Mouse (Mus musculus) hindbrain, embryonic 11.5 days (tissue): ENCODE measurements around the gene Ush2a. TPM values are rescaled to one million over a fixed set of nuclear protein-coding genes. Genes with fewer than 3 reads are reported as not detected.

Source experiments
- ATAC-seq: fragments of 200-750 bp; cut with Nextera tagmentation; 2 replicates; pipeline ENCODE4 v1.8.0; 2017; ENCODE audit warnings: mild to moderate bottlenecking, moderate TSS enrichment, moderate library complexity; ENCODE audit not compliant: low FRiP score
- DNase-seq: peaks from one replicate; pipeline ENCODE4 v3.0.0-alpha.2; 2015; ENCODE audit warnings: low spot score
- H3K27ac ChIP-seq: fragments of 300-500 bp; sonication (generic); 2 replicates; pipeline ENCODE4 v1.5.1; 2014; ENCODE audit warnings: mild to moderate bottlenecking, low read depth, low read length
- H3K27me3 ChIP-seq: fragments of 300-500 bp; sonication (generic); 2 replicates; pipeline ENCODE4 v1.6.1; 2014; ENCODE audit warnings: mild to moderate bottlenecking, low read length, moderate library complexity, mixed read lengths; ENCODE audit not compliant: control insufficient read depth, insufficient read depth
- H3K36me3 ChIP-seq: fragments of 300-500 bp; sonication (generic); 2 replicates; pipeline ENCODE4 v1.6.1; 2014; ENCODE audit warnings: mild to moderate bottlenecking, low read length, moderate library complexity, mixed read lengths; ENCODE audit not compliant: control insufficient read depth, insufficient read depth
- H3K4me1 ChIP-seq: fragments of 300-500 bp; sonication (generic); replicated peaks from 2 replicates; pipeline ENCODE4 v1.6.1; 2014; ENCODE audit warnings: low read length, mixed read lengths; ENCODE audit not compliant: control insufficient read depth, insufficient read depth
- H3K4me2 ChIP-seq: fragments of 300-500 bp; sonication (generic); replicated peaks from 2 replicates; pipeline ENCODE4 v1.6.1; 2014; ENCODE audit warnings: mild to moderate bottlenecking, low read depth, low read length
- H3K4me3 ChIP-seq: fragments of 300-500 bp; sonication (generic); 2 replicates; pipeline ENCODE4 v1.5.1; 2014; ENCODE audit warnings: low read depth, low read length
- H3K9ac ChIP-seq: fragments of 300-500 bp; sonication (generic); 2 replicates; pipeline ENCODE4 v1.6.1; 2014; ENCODE audit warnings: low read depth, low read length
- H3K9me3 ChIP-seq: fragments of 300-500 bp; sonication (generic); 2 replicates; pipeline ENCODE4 v1.6.1; 2016; ENCODE audit warnings: low read length; ENCODE audit not compliant: control insufficient read depth
- WGBS: fragments of 180-500 bp; shearing (Covaris S2); extraction: QIAGEN DNeasy Blood & Tissue Kit; methylation state at CpG from one replicate; pipeline ENCODE4 v1.1.7; 2014; 5-methylcytosine and 5-hydroxymethylcytosine counted together
- polyA plus RNA-seq: library from polyadenylated mRNA; unstranded; fragments of >200 nt; fragmentation: Nextera tagmentation; extraction: Ambion mirVana; gene quantifications from 2 replicates; pipeline ENCODE4 v1.2.1, GENCODE M21; 2014

Ush2a gene
- polyA plus RNA-seq, 1 experiment from 2014 or later, result 0.26 TPM

DNA sequence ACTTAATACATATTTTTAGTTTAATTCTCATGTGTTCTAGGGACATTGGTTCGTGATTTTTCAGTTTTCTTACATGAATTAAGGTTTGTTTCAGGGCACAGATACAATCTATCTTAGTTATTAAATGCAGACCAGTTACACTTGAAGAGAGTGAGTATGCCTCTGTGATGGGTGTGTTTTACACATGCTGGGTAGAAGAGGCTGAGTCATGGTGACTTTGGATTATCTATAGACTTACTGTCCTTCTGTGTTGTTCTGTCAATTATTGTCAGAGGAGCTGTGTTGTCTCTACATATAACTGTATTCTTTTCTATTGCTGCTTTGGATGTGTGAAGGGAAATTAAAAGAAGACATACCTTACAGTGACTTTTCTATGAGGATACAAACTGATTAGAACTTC is 509.0 kb downstream of the Ush2a start:
- no peak overlapping the region for H3K4me2 ChIP-seq
- H3K9ac ChIP-seq, result no peak overlapping the region
- H3K27ac ChIP-seq, result no peak overlapping the region
- WGBS, result 89% methylated on average over 1 of the region's 1 CpGs
- H3K27me3 ChIP-seq, result no peaks in the 10 kb centered on the region
- ATAC-seq (no peak), DNase-seq (no peak)
- no peaks in the 10 kb centered on the region for H3K36me3 ChIP-seq
- no peak overlapping the region for H3K4me3 ChIP-seq
- H3K4me1 ChIP-seq, result no peaks in the 10 kb centered on the region
- no peaks in the 10 kb centered on the region for H3K9me3 ChIP-seq

DNA sequence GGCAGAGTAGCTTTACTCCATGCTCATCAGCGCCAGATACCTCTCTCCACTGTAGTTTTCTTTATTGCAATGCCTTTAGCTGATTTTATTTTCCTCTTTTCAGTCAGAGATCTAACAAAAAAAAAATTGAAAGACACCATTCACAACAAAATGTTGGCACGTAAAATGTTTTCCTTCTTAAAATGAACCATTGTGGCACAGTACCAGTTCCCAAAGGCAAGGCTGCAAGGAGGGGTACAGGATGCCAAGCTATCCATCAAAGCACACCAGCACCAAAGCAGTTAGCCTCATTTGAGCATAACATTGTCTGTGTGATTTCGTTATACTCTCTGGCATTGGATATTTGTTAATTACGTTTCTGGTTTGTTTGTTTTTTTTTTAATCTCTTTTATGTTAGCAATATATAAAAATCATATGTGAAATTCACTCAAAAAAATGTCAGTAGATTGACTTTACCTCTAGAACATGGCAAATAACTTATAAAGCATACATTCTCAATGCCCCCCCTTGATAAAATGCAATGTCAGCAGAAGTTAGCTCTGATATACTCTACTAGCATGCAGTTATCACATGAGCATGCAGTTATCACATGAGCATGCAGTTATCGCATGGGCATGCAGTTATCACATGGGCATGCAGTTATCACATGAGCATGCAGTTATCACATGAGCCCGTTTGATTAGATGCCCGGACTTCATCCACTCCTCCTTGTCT is 510.9 kb downstream of the Ush2a start:
- no peaks in the 10 kb centered on the region for H3K4me1 ChIP-seq
- 95% methylated on average over 7 of the region's 7 CpGs for WGBS
- H3K36me3 ChIP-seq, result no peaks in the 10 kb centered on the region
- H3K27me3 ChIP-seq, result no peaks in the 10 kb centered on the region
- H3K4me2 ChIP-seq, result no peak overlapping the region
- H3K9me3 ChIP-seq, result no peaks in the 10 kb centered on the region
- no peak overlapping the region for H3K9ac ChIP-seq
- DNase-seq, result no peak
- no peak for ATAC-seq
- no peak overlapping the region for H3K27ac ChIP-seq
- no peak overlapping the region for H3K4me3 ChIP-seq

DNA sequence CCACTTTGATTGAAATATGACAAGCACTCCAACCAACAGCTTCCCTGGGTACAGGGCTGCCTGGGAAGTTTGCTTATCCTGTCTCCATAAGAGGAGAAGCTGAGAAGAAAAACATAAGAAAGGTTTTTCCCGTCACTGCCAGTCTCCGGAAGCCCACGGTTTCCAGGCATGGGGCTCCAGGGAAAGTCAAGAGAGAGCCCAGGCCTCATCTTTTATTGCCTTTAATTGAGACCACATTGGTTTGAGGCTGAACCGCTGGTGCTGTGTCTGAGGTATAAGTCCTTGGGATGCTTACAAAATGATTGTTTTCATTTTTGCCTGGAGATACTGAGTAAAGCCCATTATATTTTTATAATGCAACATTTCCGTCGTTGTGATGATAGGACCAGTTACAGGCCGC is 511.8 kb downstream of the Ush2a start:
- no peaks in the 10 kb centered on the region for H3K4me1 ChIP-seq
- no peak overlapping the region for H3K9ac ChIP-seq
- no peak for ATAC-seq
- no peaks in the 10 kb centered on the region for H3K9me3 ChIP-seq
- 69% methylated on average over 7 of the region's 7 CpGs for WGBS
- H3K4me2 ChIP-seq, result no peak overlapping the region
- no peak overlapping the region for H3K27ac ChIP-seq
- no peaks in the 10 kb centered on the region for H3K27me3 ChIP-seq
- no peak overlapping the region for H3K4me3 ChIP-seq
- peak; percentile 10 for DNase-seq
- H3K36me3 ChIP-seq, result no peaks in the 10 kb centered on the region

DNA sequence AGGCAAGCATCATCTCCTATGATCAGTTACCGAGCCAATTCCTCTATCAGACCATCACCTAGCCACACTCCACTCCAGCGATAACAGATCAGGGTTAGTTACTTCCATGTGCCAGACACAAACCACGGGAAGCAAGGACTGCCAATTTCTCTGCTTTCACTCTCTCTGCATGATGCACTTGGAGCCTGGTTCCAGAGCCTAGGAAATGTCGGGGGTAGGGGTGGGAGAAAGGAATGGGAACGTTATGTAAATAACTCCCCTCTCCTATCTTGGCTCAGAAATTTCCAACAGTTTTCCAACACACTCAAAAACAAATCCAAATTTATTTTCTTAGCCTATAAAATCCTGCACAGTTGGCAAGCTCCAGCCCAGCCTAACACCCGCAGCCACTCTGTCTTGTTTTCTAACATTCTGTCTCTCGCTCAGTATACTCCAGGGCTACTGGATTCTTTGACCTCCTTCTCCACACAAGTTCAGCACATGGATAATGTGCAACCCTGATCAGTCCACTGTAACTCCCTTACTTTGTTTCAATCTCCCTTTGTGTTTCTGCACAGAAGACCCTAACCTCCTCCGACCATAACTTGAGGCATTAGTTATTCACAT is 515.8 kb downstream of the Ush2a start:
- H3K4me2 ChIP-seq, result no peak overlapping the region
- H3K9me3 ChIP-seq, result no peaks in the 10 kb centered on the region
- H3K9ac ChIP-seq, result no peak overlapping the region
- DNase-seq (no peak), ATAC-seq (no peak)
- H3K4me1 ChIP-seq, result no peaks in the 10 kb centered on the region
- H3K27ac ChIP-seq, result no peak overlapping the region
- no peaks in the 10 kb centered on the region for H3K36me3 ChIP-seq
- WGBS, result 82% methylated on average over 8 of the region's 8 CpGs
- H3K27me3 ChIP-seq, result no peaks in the 10 kb centered on the region
- H3K4me3 ChIP-seq, result no peak overlapping the region

DNA sequence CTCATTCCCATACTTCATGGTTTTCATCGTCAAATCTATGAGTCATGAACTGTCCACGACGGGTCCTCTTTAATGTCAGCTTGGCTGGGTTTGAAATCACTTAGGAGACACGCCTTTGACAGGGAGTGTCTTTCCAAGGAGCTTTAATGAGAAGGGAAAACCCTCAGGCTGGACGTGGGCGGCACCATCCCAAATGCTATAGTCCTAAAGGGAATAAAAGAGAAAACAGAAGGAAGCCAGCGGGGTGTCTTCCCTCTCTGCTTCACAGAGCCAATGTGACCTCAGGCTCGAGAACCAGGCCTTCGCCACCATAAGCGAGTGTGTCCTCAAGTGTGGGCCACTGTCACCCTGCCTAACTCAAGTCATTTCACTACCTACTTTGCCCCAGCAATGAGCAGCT is 523.2 kb downstream of the Ush2a start:
- H3K4me3 ChIP-seq, result no peak overlapping the region
- no peak for DNase-seq
- H3K4me2 ChIP-seq, result no peak overlapping the region
- no peaks in the 10 kb centered on the region for H3K9me3 ChIP-seq
- no peaks in the 10 kb centered on the region for H3K27me3 ChIP-seq
- no peak overlapping the region for H3K9ac ChIP-seq
- 81% methylated on average over 10 of the region's 10 CpGs for WGBS
- no peaks in the 10 kb centered on the region for H3K36me3 ChIP-seq
- no peaks in the 10 kb centered on the region for H3K4me1 ChIP-seq
- no peak overlapping the region for H3K27ac ChIP-seq
- ATAC-seq, result no peak

DNA sequence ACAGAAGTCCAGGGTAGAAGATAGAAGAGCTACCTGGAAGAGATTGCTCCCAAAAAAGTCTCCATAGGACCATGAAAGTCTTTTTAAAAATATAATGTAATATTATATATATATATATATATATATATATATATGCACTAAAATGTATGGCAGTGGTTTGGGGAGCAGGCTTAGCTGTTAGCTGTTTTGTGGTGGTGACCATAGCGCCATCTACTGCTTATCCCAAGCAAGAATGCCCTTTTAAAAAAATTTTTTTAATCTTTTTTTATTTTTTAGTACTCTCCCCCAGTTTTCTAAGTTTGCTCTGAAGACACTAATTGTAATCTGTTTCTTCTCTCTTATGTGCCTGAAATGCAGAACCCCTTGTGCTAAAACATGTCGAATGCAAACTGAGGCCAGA is 543.2 kb downstream of the Ush2a start:
- Histone ChIP-seq H3K4me2 (no peak overlapping the region), H3K36me3 (no peaks in the 10 kb centered on the region), H3K4me1 (no peaks in the 10 kb centered on the region), H3K9me3 (no peaks in the 10 kb centered on the region), H3K27me3 (no peaks in the 10 kb centered on the region), H3K9ac (no peak overlapping the region), H3K27ac (no peak overlapping the region), H3K4me3 (no peak overlapping the region)
- no peak for ATAC-seq
- 17% methylated on average over 2 of the region's 2 CpGs for WGBS
- peak; percentile 30 for DNase-seq

DNA sequence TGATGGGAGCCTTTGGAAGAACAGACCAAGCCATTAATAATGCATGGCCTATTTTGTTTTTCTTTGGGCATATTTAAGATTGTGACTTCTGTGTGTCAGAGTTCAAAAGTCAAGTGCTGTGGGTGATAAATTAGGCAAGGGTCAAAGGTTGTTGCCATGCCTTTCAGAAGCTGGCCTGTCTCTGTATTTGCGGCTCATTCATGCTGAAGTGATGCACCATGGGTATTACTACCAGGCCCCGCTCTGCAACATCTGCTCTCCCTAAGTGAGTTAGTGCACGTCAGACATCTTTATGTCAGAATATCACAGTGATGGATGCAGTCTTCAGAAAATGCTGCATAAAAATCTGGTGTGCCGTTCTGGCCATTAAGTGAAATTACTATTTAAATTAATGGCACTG is 544.0 kb downstream of the Ush2a start:
- DNase-seq (peak; percentile 83), ATAC-seq (peak; percentile 94)
- no peak overlapping the region for H3K4me3 ChIP-seq
- no peak overlapping the region for H3K9ac ChIP-seq
- H3K9me3 ChIP-seq, result no peaks in the 10 kb centered on the region
- no peaks in the 10 kb centered on the region for H3K27me3 ChIP-seq
- H3K27ac ChIP-seq, result no peak overlapping the region
- H3K4me1 ChIP-seq, result no peaks in the 10 kb centered on the region
- 17% methylated on average over 4 of the region's 4 CpGs for WGBS
- H3K36me3 ChIP-seq, result no peaks in the 10 kb centered on the region
- H3K4me2 ChIP-seq, result no peak overlapping the region

DNA sequence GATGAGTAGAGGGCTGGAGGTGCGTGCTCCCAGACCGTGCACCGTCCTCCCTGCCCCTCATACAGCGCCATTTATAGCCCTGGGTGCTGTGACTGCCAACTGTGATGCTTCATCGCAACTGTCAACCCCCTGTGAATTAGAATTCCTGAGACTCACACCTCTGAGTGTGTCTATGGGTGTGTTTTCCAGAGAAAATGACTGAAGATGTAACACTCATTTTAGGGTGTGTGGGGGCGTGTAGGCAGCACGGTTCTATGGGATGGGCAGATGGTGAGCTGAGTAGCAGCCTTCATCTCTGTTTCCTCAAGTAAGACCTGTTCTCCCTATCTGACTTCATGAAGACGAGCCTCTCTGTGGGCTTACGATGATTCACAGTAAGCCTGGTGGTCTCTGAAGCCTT is 548.8 kb downstream of the Ush2a start:
- H3K27ac ChIP-seq, result no peak overlapping the region
- H3K27me3 ChIP-seq, result no peaks in the 10 kb centered on the region
- no peak overlapping the region for H3K9ac ChIP-seq
- ATAC-seq (no peak), DNase-seq (no peak)
- H3K9me3 ChIP-seq, result no peaks in the 10 kb centered on the region
- 91% methylated on average over 9 of the region's 9 CpGs for WGBS
- no peak overlapping the region for H3K4me3 ChIP-seq
- no peaks in the 10 kb centered on the region for H3K36me3 ChIP-seq
- H3K4me1 ChIP-seq, result no peaks in the 10 kb centered on the region
- no peak overlapping the region for H3K4me2 ChIP-seq

DNA sequence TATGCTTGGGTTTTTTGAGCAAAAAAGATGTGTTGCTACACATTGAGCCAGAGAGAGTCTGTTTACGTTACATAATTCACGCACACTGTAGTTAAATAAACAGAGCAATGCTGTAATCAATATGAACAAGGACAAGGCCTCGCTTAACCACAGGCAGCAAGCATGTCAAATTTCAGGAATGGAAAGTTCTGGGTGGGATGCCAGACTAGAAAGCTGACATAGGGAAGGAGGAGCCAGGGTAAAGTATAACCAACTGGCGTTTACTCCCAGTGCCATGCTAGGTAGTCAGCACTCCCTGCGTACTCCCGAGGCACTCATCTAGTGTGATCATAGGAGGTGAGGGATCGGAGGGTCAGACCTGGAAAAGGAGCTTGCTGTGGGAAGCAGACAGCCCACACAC is 553.2 kb downstream of the Ush2a start:
- Histone ChIP-seq H3K4me1 (no peaks in the 10 kb centered on the region), H3K9me3 (no peaks in the 10 kb centered on the region), H3K27me3 (no peaks in the 10 kb centered on the region), H3K36me3 (no peaks in the 10 kb centered on the region), H3K4me3 (no peak overlapping the region), H3K4me2 (no peak overlapping the region), H3K27ac (no peak overlapping the region), H3K9ac (no peak overlapping the region)
- ATAC-seq, result no peak
- DNase-seq, result no peak
- 86% methylated on average over 7 of the region's 7 CpGs for WGBS
